Mouse (Mus musculus) MEL (cell line): ENCODE results near the gene Scn3b.

Experiments
- CTCF ChIP-seq, 3 experiments: IDR thresholded peaks in 2 of 3; conservative IDR thresholded peaks in 1 of 3; 2 replicates each; pipeline ENCODE4 v1.5.1; 2011 to 2012; ENCODE audit warnings: low read length in 3 of 3, low read depth in 2 of 3, mild to moderate bottlenecking in 2 of 3, improper control_type of control experiment in 1 of 3, inconsistent platforms in 1 of 3, mixed read lengths in 1 of 3, moderate library complexity in 1 of 3; ENCODE audit not compliant: control insufficient read depth in 1 of 3, insufficient read depth in 1 of 3, poor library complexity in 1 of 3, severe bottlenecking in 1 of 3
- ELF1 ChIP-seq: IDR thresholded peaks from 2 replicates; pipeline ENCODE4 v1.6.1; 2014; ENCODE audit warnings: low read depth, mild to moderate bottlenecking, inconsistent platforms, low read length, improper control_type of control experiment, moderate library complexity
- EP300 ChIP-seq, 2 experiments: IDR thresholded peaks; 2 replicates each; pipeline ENCODE4 v1.6.1; 2011; ENCODE audit warnings: improper control_type of control experiment in 2 of 2, low read length in 2 of 2, low read depth in 1 of 2, mild to moderate bottlenecking in 1 of 2
- GATA1 ChIP-seq: IDR thresholded peaks from 2 replicates; pipeline ENCODE4 v1.6.1; 2011; ENCODE audit warnings: low read depth, low read length, improper control_type of control experiment
- HCFC1 ChIP-seq: IDR thresholded peaks from 2 replicates; pipeline ENCODE4 v1.6.1; 2012; ENCODE audit warnings: low read depth, mild to moderate bottlenecking, inconsistent platforms, low read length, improper control_type of control experiment, moderate library complexity
- JUND ChIP-seq: IDR thresholded peaks from 2 replicates; pipeline ENCODE4 v1.6.1; 2011; ENCODE audit warnings: low read depth, mild to moderate bottlenecking, improper control_type of control experiment, low read length
- KAT2A ChIP-seq: conservative IDR thresholded peaks from 2 replicates; pipeline ENCODE4 v1.6.1; 2012; ENCODE audit warnings: low read depth, low read length, improper control_type of control experiment, inconsistent platforms
- MAFK ChIP-seq: IDR thresholded peaks from 2 replicates; pipeline ENCODE4 v1.6.1; 2011; ENCODE audit warnings: low read depth, mild to moderate bottlenecking, low read length, improper control_type of control experiment, borderline replicate concordance
- MEF2A ChIP-seq: IDR thresholded peaks from 2 replicates; pipeline ENCODE4 v1.6.1; 2014; ENCODE audit warnings: low read depth, mild to moderate bottlenecking, inconsistent platforms, low read length, improper control_type of control experiment; ENCODE audit not compliant: poor library complexity, insufficient replicate concordance, severe bottlenecking; ENCODE audit errors: extremely low read depth
- POLR2A ChIP-seq, 2 experiments: IDR thresholded peaks; 2 replicates each; pipeline ENCODE4 v1.6.1; 2011 to 2012; ENCODE audit warnings: low read length in 2 of 2, mild to moderate bottlenecking in 2 of 2, control low read depth in 1 of 2, improper control_type of control experiment in 1 of 2, low read depth in 1 of 2, moderate library complexity in 1 of 2; ENCODE audit not compliant: control insufficient read depth in 1 of 2, insufficient read depth in 1 of 2, poor library complexity in 1 of 2
- SIN3A ChIP-seq: IDR thresholded peaks from 2 replicates; pipeline ENCODE4 v1.6.1; 2012; ENCODE audit warnings: low read length, improper control_type of control experiment, inconsistent platforms
- TAL1 ChIP-seq: IDR thresholded peaks from 2 replicates; pipeline ENCODE4 v1.6.1; 2012; ENCODE audit warnings: mild to moderate bottlenecking, inconsistent platforms, low read length, moderate library complexity, mixed read lengths
- TBP ChIP-seq: IDR thresholded peaks from 2 replicates; pipeline ENCODE4 v1.8.0; 2011; ENCODE audit warnings: low read depth, low read length, improper control_type of control experiment
- ZNF384 ChIP-seq: IDR thresholded peaks from 2 replicates; pipeline ENCODE4 v1.6.1; 2012; ENCODE audit warnings: low read depth, mild to moderate bottlenecking, inconsistent platforms, low read length, improper control_type of control experiment

- TF ChIP-seq JUND = no peak
- TF ChIP-seq MAFK = no peak
- no peak for TF ChIP-seq CTCF (IDR thresholded peaks at IDR 0.05 in 2 of 3, conservative IDR thresholded peaks at IDR 0.05 in 1 of 3; ENCODE audit: control insufficient read depth in 1 of 3, insufficient read depth in 1 of 3, low read depth in 2 of 3, low read length in 3 of 3, poor library complexity in 1 of 3, severe bottlenecking in 1 of 3)
- TF ChIP-seq TAL1 = no peak
- TF ChIP-seq ELF1 = no peak
- TF ChIP-seq MEF2A = no peak
- TF ChIP-seq KAT2A = no peak
- no peak for TF ChIP-seq HCFC1
- TF ChIP-seq TBP = no peak
- TF ChIP-seq SIN3A = no peak
- TF ChIP-seq POLR2A (IDR thresholded peaks at IDR 0.05; ENCODE audit: control insufficient read depth in 1 of 2, insufficient read depth in 1 of 2, low read depth in 1 of 2, low read length in 2 of 2, poor library complexity in 1 of 2) = no peak
- TF ChIP-seq GATA1 = no peak
- TF ChIP-seq EP300 (IDR thresholded peaks at IDR 0.05; ENCODE audit: low read depth in 1 of 2, low read length in 2 of 2) = no peak
- no peak for TF ChIP-seq ZNF384
These were observed 51.4 kb downstream of the Scn3b start for GRCm38 (mm10) chr9:40320405-40320804.
